Mouse (Mus musculus) lung, postnatal 0 days (tissue): ENCODE measurements around the gene Fermt2.

ENCODE experiments used
- CTCF ChIP-seq: IDR thresholded peaks from 2 replicates; pipeline ENCODE4 v1.5.1; 2016; ENCODE audit warnings: antibody characterized with exemption, mild to moderate bottlenecking
- EP300 ChIP-seq: IDR thresholded peaks from 2 replicates; pipeline ENCODE4 v1.6.1; 2016; ENCODE audit warnings: antibody characterized with exemption, mild to moderate bottlenecking, control low read depth

DNA sequence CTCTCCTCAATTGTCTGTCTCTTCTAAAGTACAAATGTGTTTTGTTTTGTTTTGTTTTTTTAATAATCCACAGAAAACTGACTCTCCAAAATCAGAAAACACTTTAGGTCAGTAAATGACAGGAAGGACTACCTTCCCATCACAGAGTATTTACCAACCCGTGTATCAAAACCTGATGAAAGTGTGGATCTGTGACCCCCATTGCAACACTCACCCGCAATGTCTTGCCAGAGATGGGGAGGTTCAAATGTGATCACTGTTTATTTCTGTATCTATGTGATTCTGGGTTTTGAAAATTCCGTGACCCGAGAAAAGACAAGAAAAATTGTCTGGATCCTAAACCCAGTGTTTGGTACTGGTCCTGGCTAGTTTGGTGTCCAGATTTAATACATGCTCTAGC is 113.7 kb downstream of the Fermt2 start:
- TF ChIP-seq CTCF (no peak), EP300 (no peak)
